In genomic region chr11:86416471-86416870, GRCm38 (mm10) we compare ENCODE assay signal across 13 mouse cellular contexts.
"Had no signal": no experiment of that assay in that cellular context is flagged by ENCODE, and none has a peak within 500 bp of the region (broad histone marks: within the 10 kb centered on the region; RNA-seq: fewer than 3 reads in every experiment).

No protein-coding gene starts in this region.

- H3K4me1 ChIP-seq: liver, embryonic 15.5 days; lung, embryonic 15.5 days; megakaryocyte, embryonic 14.5 days; neural tube, embryonic 12.5 days had no signal

- H3K36me3 ChIP-seq: liver, embryonic 15.5 days; lung, embryonic 15.5 days; midbrain, embryonic 15.5 days; neural tube, embryonic 12.5 days had no signal

- H3K27ac ChIP-seq: liver, embryonic 15.5 days; lung, embryonic 15.5 days; macrophage; midbrain, embryonic 15.5 days; neural tube, embryonic 12.5 days had no signal

- H3K4me2 ChIP-seq: liver, embryonic 15.5 days; lung, embryonic 15.5 days; midbrain, embryonic 15.5 days; neural tube, embryonic 12.5 days had no signal

- H3K9ac ChIP-seq: liver, embryonic 15.5 days; liver, postnatal 0 days; lung, embryonic 15.5 days; midbrain, embryonic 15.5 days; neural tube, embryonic 12.5 days had no signal

- H3K27me3 ChIP-seq: liver, embryonic 15.5 days; midbrain, embryonic 15.5 days; neural tube, embryonic 12.5 days had no signal

- H3K9me3 ChIP-seq: liver, embryonic 15.5 days; lung, embryonic 15.5 days; megakaryocyte, embryonic 14.5 days; midbrain, embryonic 15.5 days; neural tube, embryonic 12.5 days had no signal

- H3K4me3 ChIP-seq: liver, embryonic 15.5 days; lung, embryonic 15.5 days; megakaryocyte, embryonic 14.5 days; midbrain, embryonic 15.5 days; neural tube, embryonic 12.5 days had no signal

- ATAC-seq: liver, postnatal 0 days; midbrain, embryonic 15.5 days had no signal

- DNase-seq: liver, postnatal 0 days; lung, postnatal 14 days; right cerebral cortex, postnatal 14 days; spleen, adult 18-20 months; thymus, adult 18-20 months; thymus, postnatal 14 days; thymus, postnatal 36 days had no signal
